Mouse (Mus musculus) intestine, postnatal 0 days (tissue): ENCODE measurements around the gene Fndc3a. TPM values are rescaled to one million over a fixed set of nuclear protein-coding genes. Genes with fewer than 3 reads are reported as not detected.
A peak's percentile ranks its signal among the peaks of the same experiment; 100 is the strongest.

Source experiments
- ATAC-seq: fragments of 200-750 bp; cut with Nextera tagmentation; 2 replicates; pipeline ENCODE4 v1.8.0; 2017; ENCODE audit warnings: mild to moderate bottlenecking, moderate TSS enrichment, moderate library complexity
- H3K27ac ChIP-seq: fragments of 300-500 bp; sonication (generic); 2 replicates; pipeline ENCODE4 v1.5.1; 2014; ENCODE audit warnings: mild to moderate bottlenecking, low read depth, low read length, moderate library complexity
- H3K27me3 ChIP-seq: fragments of 300-500 bp; sonication (generic); replicated peaks from 2 replicates; pipeline ENCODE4 v1.6.1; 2014; ENCODE audit warnings: low read length, mixed read lengths; ENCODE audit not compliant: control insufficient read depth, insufficient read depth
- H3K36me3 ChIP-seq: fragments of 300-500 bp; sonication (generic); 2 replicates; pipeline ENCODE4 v1.6.1; 2014; ENCODE audit warnings: mild to moderate bottlenecking, moderate library complexity; ENCODE audit not compliant: control insufficient read depth, insufficient read depth
- H3K4me1 ChIP-seq: fragments of 300-500 bp; sonication (generic); replicated peaks from 2 replicates; pipeline ENCODE4 v1.6.1; 2014; ENCODE audit warnings: antibody characterized with exemption, low read length, mixed read lengths; ENCODE audit not compliant: control insufficient read depth, insufficient read depth
- H3K4me2 ChIP-seq: fragments of 300-500 bp; sonication (generic); replicated peaks from 2 replicates; pipeline ENCODE4 v1.6.1; 2014; ENCODE audit warnings: low read depth, mild to moderate bottlenecking, moderate library complexity
- H3K4me3 ChIP-seq: fragments of 300-500 bp; sonication (generic); 2 replicates; pipeline ENCODE4 v1.5.1; 2014; ENCODE audit warnings: low read depth, low read length
- H3K9ac ChIP-seq: fragments of 300-500 bp; sonication (generic); 2 replicates; pipeline ENCODE4 v1.6.1; 2014; ENCODE audit warnings: mild to moderate bottlenecking, low read depth, low read length
- H3K9me3 ChIP-seq: fragments of 300-500 bp; sonication (generic); 2 replicates; pipeline ENCODE4 v1.6.1; 2016; ENCODE audit warnings: mixed run types; ENCODE audit not compliant: control insufficient read depth
- CTCF ChIP-seq: sonication (generic); IDR thresholded peaks from 2 replicates; pipeline ENCODE4 v1.5.1; 2016; ENCODE audit warnings: low read depth, mild to moderate bottlenecking, control low read depth, antibody characterized with exemption, moderate library complexity
- WGBS: fragments of 180-500 bp; shearing (Covaris S2); extraction: QIAGEN DNeasy Blood & Tissue Kit; methylation state at CpG from one replicate; pipeline ENCODE4 v1.1.7; 2014; 5-methylcytosine and 5-hydroxymethylcytosine counted together
- polyA plus RNA-seq: library from polyadenylated mRNA; unstranded; fragments of >200 nt; fragmentation: Nextera tagmentation; extraction: Ambion mirVana; gene quantifications from 2 replicates; pipeline ENCODE4 v1.2.1, GENCODE M21; 2015

Fndc3a gene
- polyA plus RNA-seq, 1 experiment from 2014 or later = 29.7 TPM

DNA sequence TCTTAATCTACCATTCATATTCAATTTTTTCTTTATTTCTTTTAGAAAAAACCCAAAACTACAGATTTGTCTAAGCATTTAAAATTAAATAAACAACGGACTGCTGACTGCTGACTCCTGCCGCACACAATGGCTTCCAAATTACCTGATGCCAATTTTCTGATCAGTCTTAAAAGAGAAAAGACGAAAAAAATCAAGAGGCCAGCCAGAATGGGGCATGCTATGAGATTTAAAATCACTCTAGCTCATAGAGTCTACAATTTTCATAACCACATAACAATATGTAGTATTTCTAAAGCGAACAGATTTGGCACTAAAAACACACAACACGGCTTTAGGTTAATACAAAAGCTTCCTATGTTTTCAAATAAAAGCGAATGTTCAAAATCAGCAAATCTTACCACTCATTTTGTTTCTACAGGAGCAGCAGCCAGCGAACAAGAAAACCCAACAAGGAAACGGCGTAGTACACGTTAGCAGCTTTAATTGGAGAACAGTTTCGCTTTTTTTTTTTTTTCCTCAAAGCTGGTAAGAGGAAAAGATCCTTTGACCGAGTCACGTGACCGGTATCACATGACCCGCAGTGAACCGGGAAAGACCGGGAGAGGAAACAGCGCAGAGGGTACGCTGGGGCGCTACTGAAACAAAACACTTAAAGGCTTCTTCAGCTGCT lies 107.1 kb downstream of the Fndc3a start:
- Histone ChIP-seq H3K36me3 (no peaks in the 10 kb centered on the region), H3K27me3 (no peaks in the 10 kb centered on the region), H3K27ac (peak overlapping the region; percentile 71), H3K9me3 (no peaks in the 10 kb centered on the region), H3K9ac (peak overlapping the region; percentile 27), H3K4me2 (peak overlapping the region; percentile 70), H3K4me3 (peak overlapping the region; percentile 63), H3K4me1 (no peaks in the 10 kb centered on the region)
- 1% methylated on average over 20 of the region's 20 CpGs for WGBS
- peak; percentile 87 for ATAC-seq
- no peak for TF ChIP-seq CTCF

DNA sequence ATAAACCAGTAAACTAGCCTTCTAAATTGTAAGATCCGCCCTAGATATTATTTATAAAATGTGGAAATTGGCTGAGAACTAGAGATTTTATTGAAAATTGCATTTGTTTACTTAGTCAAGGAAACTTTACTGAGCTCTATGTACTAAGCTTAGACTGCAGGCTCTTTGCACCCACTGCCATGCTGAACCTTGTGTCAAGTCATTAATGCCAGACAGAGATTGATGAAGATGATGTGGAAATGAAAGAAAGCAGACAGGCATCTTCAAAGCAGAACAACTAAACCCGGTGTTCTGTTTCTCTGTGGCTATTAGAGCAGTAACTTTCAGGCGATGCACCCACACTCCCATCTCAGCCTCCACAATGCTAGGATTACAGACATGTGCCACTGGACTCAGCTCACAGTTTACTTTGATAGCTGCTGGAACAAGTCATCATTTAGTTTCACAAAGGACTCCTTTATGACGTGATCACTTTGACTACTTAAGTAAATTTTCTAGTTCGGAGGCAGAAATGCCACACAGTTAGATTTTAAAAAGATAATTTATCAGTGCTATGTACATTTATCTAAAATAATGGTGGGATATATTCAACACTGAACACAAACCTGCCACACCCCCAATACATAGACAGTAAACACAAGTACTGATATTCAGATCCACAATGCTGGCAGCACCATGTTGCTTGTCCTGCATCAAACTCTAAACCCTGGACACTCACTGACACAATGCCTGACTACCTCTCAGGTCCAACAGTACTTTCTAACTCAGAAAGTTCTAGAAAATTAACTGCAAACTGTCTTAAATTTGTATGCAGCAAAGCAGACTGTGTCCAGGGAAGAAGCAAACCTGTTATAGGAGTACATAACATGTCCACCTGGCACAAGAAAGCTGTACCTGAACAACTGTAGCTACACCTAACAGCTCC lies 108.2 kb downstream of the Fndc3a start:
- peak overlapping the region; percentile 42; the same call in 1 of the 2 replicates for H3K9ac ChIP-seq
- no peaks in the 10 kb centered on the region for H3K27me3 ChIP-seq
- no peaks in the 10 kb centered on the region for H3K4me1 ChIP-seq
- 0 out of 2 replicates have a peak overlapping the region, but pooled peaks have one; percentile 15 for H3K27ac ChIP-seq
- peak overlapping the region; percentile 63 for H3K4me3 ChIP-seq
- 30% methylated on average over 5 of the region's 5 CpGs for WGBS
- no peak for TF ChIP-seq CTCF
- no peak for ATAC-seq
- no peaks in the 10 kb centered on the region for H3K9me3 ChIP-seq
- no peaks in the 10 kb centered on the region for H3K36me3 ChIP-seq
- H3K4me2 ChIP-seq = peak overlapping the region; percentile 70

DNA sequence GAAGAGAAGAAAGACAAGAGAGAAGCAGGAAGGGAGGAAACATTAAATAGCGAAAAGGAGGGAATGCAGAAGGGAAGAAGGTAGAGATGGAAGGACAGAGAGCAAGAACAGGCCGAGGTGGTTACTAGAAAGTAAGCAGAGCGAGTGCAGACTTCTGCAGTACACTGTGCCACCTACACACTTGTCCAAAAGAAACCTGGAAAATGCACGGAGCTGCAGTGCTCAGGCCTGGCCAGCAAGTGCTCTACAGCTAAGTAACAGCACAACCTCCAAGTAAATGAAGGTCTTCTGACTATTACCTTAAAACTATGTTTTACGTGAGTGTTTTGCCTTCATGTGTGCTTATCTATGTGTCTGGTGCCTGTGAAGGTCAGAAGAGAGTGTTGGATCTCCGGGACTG lies 109.4 kb downstream of the Fndc3a start:
- Histone ChIP-seq H3K27ac (no peak overlapping the region), H3K36me3 (no peaks in the 10 kb centered on the region), H3K4me2 (peak overlapping the region; percentile 70), H3K4me3 (no peak overlapping the region), H3K9ac (no peak overlapping the region), H3K4me1 (no peaks in the 10 kb centered on the region), H3K27me3 (no peaks in the 10 kb centered on the region), H3K9me3 (no peaks in the 10 kb centered on the region)
- TF ChIP-seq CTCF = no peak
- 68% methylated on average over 6 of the region's 6 CpGs for WGBS
- no peak for ATAC-seq

DNA sequence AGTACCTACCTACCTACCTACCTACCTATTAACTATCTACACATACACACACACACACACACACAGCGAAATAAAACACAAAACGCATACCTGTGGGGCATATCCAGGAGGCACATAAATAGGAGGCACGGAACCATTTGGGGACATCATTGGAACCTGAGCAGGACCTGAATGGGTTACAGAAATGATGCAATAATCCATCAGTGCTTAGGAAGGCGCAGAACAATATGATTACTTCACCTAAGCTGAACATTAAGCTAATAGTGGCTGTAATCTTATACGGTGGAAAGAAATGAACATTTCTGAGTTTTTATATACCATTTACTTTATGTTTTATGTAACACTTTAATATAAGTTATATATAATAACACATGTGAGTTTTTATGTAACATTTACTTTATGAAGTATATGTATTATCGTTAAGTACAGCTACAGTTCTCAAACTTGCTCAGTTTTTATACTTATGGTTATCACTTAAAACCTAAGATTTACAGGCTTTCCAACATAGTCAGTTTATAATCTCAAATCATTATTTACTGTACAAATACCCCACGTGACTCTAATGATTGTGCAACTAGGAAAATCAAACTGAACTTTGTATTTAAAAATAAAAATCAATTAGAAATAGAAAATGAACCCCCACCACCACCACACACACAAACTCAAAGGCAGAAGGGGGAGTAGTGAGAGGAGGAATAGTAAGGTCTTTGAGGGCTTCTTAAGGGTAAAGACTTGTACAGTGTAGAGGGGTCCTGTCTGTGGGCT lies 110.6 kb downstream of the Fndc3a start:
- Histone ChIP-seq H3K27ac (no peak overlapping the region), H3K36me3 (no peaks in the 10 kb centered on the region), H3K4me3 (no peak overlapping the region), H3K4me2 (no peak overlapping the region), H3K4me1 (no peaks in the 10 kb centered on the region), H3K27me3 (no peaks in the 10 kb centered on the region), H3K9me3 (no peaks in the 10 kb centered on the region), H3K9ac (no peak overlapping the region)
- WGBS = 74% methylated on average over 7 of the region's 7 CpGs
- TF ChIP-seq CTCF = no peak
- no peak for ATAC-seq

DNA sequence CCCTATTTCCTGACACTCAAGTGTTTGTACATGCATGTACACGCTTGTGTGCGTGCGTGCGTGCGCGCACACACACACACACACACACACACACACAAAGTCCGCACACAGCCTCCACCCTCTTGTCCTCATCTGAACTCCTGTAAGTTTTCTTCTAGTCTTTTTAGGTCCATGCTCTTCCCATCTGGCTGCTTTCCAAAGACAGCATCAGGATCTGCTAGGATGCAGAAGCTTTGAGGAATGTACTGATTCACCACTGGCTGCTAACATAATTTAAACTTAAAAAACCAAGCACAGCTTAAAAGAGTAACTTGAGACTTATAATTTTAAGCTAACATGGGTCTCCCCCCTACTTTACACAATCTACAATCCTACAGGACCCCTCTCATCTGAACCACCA lies 115.6 kb downstream of the Fndc3a start:
- H3K36me3 ChIP-seq = peaks cover 10% of the 10 kb centered on the region; the same call in 1 of the 2 replicates
- no peaks in the 10 kb centered on the region for H3K9me3 ChIP-seq
- no peaks in the 10 kb centered on the region for H3K4me1 ChIP-seq
- no peak overlapping the region for H3K4me3 ChIP-seq
- H3K4me2 ChIP-seq = no peak overlapping the region
- H3K9ac ChIP-seq = no peak overlapping the region
- no peak for ATAC-seq
- no peak for TF ChIP-seq CTCF
- no peaks in the 10 kb centered on the region for H3K27me3 ChIP-seq
- H3K27ac ChIP-seq = no peak overlapping the region
- WGBS = 91% methylated on average over 7 of the region's 7 CpGs

DNA sequence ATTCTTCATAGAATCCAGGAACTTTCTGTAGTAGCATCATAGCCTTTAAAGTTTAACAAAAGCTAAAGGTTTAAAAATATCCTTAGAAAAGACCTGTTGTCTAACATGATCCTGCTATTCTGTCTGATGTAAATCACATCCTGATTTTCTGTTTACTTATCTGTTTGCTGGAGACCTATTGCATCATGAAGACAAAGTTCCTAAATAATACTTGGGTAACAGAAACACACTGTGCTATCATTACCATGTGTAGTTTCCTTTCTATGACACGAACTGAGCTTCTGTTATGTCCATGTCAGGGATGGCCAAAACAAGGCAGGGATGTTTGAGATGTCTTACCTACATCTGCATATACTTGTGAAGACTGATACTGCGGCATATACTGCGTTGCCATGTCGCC lies 120.4 kb downstream of the Fndc3a start:
- no peak for ATAC-seq
- peaks cover 32% of the 10 kb centered on the region for H3K36me3 ChIP-seq
- H3K9ac ChIP-seq = no peak overlapping the region
- WGBS = 96% methylated on average over 4 of the region's 4 CpGs
- no peak overlapping the region for H3K4me3 ChIP-seq
- no peaks in the 10 kb centered on the region for H3K9me3 ChIP-seq
- no peak overlapping the region for H3K4me2 ChIP-seq
- H3K27ac ChIP-seq = no peak overlapping the region
- no peak for TF ChIP-seq CTCF
- no peaks in the 10 kb centered on the region for H3K4me1 ChIP-seq
- no peaks in the 10 kb centered on the region for H3K27me3 ChIP-seq
